Mouse (Mus musculus): ENCODE measurements around the gene Zfp771.

Zfp771 gene

DNA sequence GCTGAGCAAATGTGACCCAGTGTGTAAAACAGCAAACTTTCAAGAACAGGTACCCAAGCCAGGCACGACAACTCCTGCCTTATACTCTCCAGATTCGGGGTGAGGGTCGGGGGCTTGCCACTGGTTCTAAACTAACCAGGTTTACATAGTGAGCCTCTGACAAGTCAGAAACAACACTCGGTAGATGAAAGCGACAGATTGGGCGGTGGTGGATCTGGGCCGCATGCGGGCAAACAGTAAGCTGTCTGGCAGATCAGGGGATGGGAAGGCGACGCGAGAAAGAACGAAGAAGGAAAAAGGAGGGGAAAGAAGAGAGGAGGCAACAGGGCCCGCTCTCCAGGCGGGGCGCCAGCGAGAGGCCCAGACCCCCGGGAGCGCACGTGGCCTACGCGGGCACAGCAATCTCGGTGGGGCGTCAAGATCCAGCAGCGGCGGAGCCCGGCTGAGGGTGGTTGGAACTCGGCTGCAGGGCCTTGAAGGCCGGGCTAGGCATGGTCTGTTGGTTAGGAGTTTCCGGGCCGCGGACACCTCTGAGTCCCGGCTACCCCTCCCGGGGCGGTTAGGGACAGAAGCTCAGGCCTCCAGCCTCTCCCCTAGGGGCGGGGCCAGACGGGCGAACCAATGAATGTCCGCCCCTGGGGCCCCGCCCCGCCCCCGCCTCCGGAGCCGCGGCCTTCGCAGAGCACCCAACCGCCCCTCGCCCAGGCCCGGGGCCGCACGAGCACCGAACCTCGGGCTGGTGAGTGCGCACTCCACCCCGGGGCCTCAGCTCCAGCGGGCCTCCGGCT, at the start of gene Zfp771:
Gene Zfp771, plus strand, starts transcription at position 405 of the 788 bp plus-strand sequence.
- in situ Hi-C loops (cut with MboI) = no loop called here

DNA sequence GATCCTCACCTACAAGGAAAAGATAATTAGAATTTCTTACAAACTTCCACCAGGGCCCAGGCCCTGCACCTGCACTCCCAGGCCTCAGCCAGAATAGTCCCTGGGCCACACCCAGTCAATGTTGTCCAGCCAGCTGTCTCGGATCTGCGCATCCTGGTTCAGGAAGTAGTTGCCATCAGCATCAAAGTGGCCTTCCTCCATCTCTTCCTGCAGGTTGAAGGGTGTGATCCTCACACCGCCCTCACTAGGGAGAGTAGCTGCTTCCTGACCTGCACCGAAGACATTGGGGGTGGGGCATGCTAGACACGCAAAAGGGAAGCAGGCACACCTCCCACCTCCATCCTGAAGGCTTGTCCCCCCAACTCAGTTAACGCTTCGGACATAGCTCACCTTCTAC, 49.4 kb upstream of the Zfp771 start:
- in situ Hi-C loops (cut with MboI) = no loop called here

DNA sequence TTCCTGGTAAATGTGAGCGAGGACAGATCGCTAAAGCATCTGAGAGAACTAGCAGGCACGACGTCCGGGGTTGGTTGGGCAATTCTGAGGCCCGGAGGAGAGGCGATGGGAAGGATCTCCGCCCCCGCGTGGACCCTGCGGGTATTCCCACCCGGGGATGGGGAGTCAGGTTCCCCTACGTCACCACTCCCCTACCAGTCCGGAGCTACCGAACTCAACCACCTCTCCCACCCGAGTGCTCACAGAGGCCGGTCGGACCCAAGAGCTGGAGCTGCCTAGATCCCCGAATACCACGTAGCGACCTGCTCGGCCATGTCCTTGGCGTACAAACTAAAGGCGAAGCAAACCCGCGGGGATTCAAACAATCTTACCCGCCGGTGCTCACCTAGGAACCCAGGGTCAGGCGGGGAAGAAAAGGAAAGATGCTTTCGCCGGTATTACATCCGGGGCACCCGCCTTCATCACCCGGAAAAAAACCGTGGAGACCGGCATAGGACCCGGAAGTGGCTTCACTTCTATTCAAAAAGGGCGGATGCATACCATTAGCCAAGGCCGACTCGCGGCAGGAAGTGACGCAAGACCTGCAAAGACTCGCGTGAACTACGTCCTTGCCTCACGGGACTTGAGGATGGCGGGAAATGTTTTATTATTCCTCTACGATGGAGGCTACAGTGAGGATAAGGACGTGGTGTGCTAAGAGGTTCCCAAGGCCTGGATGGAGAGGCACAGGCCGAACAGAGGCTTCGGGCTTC, 48.4 kb upstream of the Zfp771 start, which contains the start of gene Cd2bp2:
Gene Cd2bp2, minus strand, starts transcription at position 507 of the 752 bp plus-strand sequence.
- in situ Hi-C loops (cut with MboI) = no loop called here

DNA sequence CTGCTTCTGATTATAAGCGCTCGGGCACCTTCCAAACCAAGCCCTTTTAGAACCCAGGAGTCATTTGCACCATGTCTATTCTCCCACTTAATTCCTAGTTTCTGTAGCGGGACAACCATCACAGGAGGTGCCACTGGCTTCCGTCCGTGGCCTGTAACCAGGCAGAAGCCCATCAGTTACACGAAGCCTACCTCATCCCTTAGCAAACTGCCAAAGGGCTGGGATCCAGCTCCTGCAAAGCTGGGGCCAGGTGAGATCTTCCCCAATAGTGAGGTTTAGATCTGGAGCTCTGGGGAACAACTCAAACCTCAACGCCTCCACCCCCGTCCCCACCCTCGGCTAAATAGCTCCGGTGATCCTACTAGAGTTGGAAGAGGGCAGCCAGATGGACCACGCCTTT, 47.6 kb upstream of the Zfp771 start:
- in situ Hi-C loops (cut with MboI) = no loop called here

DNA sequence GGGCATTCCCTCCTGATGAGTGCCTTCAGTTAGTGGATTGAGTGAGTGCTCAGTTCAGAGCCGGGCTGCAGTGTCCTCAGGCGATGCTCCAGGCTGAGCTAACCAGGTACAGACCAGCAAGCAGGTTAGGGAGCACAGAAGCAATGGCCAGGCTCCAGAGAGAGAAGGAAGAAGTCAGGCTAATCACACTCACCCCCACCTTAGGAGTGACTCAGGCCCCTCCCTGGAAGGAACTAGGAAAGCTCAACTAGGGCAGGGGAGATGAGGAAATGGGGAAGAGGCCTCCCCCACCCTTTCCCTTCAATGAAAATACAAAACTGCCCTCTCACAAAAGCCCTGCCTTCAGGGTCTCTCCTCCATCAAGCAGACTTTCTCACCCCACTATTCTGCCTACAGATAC, 37.5 kb upstream of the Zfp771 start:
- in situ Hi-C loops (cut with MboI) = no loop called here

DNA sequence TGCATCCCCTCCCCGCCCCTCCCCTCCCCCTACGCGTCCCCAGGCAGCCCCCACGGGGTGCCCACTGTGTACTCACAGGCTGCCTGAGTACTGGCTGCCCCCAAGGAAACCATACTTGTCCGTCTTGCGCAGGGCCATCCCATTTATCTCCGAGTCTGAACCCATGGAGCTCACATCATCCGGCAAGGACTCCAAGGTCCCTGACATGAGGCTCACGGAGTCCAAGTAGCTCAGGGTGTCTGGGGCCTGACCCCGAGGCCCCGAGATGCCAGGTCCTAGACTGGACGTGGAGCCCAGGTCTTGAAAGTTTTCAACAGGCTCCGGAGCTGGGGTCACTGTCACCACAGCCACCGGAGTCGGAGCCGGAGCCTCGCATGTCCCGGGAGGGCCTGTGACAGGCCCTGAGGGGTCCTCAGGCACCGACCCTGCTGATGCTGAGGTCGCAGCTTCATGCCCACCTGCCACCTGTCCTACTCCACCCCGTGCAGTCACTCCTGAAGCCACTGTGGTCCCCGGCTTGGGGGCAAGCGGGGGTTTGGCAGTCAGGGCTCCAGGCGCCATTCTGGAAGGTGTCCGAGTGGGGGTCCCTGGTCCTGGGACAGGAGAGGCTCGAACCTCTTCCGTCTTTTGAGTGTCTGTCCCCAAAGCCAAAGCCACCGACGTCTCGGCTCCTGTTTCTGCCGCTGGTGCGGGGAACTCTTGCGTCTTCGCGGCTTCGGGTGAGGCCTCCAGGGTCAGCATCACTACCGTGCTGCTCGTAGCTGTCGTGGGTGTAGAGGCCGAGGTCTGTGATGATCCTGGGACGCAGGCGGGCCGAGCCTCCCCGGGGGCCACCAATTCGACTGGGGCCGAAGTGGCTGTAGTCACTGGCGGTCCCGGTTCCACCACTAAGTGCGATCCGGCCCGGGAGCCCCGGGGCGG, 36.4 kb upstream of the Zfp771 start:
- in situ Hi-C loops (cut with MboI) = no loop called here

DNA sequence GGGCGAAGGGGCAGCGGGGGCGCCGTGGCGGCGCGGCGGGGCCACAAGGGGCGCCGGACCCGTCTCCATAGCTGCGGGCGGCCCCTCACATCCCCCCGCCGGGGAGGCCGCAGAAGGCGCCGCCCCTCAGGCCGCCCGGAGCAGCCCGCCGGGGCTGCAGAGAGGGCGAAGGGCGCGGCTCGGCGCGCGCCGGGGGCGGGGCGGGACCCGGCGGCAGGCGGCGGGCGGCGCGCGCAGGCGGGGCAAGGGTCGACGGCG, 35.9 kb upstream of the Zfp771 start, which contains the start of gene Tbc1d10b:
Gene Tbc1d10b, minus strand, starts transcription at position 174 of the 258 bp plus-strand sequence.
- in situ Hi-C loops (cut with MboI) = no loop called here

DNA sequence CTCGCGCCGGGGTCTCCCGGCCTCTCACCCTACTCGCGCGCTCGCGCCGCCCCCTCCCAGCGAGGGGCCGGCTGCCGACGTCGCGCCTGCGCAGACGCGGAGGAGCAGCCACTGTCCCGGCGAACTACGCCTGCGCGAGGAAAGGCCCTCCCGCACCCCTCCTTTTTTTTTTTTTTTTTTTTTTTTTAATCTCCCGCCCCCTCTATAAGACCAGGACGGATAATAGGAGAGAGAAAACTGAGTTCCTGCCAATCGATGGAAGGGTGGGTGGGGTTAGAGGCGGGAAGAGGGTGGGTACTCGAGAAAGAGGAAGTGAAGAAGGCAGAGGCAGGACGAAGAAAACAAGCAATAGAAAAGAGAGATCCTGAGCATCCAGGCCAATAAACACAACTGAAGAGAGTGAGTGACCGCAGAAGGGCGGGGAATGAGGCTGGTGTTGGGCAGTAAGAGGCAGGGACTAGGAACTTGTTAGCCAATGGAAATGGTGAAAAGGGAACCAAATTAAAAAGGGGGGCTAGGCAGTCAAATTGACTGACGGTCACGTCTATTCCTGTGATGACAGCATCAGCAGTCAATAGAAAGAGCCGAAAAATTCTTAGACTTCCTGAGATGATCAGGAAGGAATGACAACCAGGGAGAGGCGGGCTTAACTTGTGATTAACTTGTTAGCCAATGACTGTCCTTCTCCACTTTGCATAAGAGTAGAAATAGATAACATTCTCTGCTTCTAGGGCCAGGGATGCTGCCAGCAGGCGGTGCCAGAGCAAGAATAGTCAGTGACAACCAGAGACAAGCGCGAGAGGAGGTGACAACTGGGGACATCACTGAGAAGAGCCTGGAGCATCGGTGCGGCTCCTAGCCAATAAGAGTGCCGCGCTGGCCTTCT, 35.3 kb upstream of the Zfp771 start, which contains the start of gene Mylpf:
Gene Mylpf, plus strand, starts transcription at position 338 of the 886 bp plus-strand sequence.
- in situ Hi-C loops (cut with MboI) = no loop called here

DNA sequence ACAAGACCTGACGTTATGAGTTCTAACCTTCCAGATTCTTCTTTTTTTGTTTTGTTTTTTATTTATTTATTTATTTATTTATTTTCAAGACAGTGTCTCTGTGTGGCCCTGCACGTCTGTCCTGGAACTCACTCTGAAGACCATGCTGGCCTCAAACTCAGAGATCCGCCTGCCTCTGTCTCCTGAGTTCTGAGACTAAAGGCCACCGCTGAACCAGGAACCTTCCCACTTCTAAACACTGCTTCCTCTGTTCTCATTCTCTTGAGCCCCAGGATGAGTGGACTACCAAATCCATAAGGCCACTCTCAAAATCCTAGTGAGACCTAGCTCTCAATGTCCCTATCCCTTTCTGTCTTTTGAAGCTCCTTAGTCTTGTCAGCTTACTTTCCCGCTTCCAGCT, 34.2 kb upstream of the Zfp771 start:
- in situ Hi-C loops (cut with MboI) = no loop called here

DNA sequence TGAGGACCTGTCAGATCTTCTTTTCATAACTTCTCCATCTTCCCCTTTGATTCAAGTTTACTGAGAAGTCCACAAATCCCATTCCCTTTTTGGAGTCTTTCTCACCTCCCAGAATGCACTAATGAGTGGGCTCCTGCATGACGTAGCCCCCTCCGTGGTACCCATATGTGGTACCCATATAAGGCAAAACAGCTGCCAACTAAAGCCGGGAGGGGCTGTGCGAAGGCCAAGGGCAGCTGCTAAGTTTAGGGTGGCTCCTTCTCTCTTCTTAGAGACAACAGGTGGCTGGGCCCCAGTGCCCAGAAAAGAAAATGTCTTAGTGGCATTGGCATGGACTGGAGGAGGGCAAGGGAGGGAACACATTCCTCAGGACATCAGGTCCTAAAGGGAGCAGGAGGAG, 33.8 kb upstream of the Zfp771 start:
- in situ Hi-C loops (cut with MboI) = no loop called here

DNA sequence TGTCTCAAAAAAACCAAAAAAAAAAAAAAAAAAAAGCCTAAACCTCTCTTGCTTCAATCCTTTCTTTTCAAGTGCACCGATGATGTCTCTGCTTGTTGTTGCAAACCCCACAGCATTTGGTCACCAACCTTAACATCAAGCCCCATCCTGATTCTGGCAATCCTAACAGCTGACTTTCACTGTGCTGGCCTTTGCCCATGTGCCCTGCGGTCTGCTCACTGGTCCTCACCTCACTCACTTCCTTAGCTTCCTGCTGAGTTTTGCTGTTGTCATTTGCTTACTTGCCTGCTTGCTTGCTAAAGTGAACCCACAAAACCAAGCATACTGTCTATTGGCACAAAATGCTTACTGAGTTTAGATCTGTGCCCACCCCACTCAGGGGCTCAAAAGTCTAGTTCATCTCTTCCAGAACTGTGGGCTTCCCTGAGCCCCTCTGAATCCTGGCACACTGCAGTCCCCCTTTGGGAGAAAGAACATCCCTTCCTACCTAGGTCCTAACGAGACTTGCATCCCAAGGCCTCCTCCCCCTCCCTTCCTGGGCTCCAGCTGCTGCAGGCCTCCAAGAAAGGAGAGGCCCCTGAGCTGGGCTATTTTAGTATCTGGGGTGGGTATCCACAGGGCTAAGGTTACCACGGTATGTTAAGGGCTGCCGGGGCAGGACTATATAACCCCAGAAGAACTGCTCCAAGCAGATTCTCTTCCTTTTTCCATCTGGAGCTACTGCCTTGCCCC, 32.9 kb upstream of the Zfp771 start:
- in situ Hi-C loops (cut with MboI) = no loop called here

DNA sequence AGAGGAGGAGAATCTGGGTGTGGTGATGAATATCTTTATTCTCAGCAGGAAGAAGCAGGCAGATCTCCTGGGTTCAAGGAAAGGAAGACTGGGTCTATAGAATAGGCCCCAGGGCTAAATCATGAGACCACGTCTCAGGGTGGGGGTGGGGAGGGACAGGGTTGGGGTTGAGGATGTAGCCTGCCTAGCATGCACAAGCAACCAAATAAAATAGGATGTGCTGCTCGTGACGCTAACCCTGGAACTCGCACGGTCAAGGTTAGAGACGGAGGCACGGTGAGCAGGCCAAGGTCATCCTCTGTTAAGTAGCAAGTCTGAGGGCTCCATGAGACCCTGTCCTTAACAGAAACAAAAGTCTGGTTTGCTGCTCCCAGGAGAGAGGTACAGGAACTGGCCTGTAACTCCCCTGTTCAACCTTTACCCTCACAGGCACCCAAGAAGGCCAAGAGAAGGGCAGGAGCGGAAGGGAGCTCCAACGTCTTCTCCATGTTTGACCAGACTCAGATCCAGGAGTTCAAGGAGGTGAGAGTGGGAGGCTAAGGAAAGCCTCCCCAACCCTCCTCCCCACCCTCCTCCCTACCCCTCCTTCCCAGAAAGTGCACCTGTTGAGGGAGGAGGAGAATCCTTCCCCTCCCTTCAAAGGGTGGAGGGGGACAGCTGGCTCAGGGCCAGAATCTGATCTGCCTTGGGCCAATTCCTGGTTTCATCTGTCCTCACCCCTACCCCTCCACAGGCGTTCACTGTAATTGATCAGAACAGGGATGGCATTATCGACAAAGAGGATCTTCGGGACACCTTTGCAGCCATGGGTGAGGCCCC, 31.4 kb upstream of the Zfp771 start:
- in situ Hi-C loops (cut with MboI) = no loop called here

DNA sequence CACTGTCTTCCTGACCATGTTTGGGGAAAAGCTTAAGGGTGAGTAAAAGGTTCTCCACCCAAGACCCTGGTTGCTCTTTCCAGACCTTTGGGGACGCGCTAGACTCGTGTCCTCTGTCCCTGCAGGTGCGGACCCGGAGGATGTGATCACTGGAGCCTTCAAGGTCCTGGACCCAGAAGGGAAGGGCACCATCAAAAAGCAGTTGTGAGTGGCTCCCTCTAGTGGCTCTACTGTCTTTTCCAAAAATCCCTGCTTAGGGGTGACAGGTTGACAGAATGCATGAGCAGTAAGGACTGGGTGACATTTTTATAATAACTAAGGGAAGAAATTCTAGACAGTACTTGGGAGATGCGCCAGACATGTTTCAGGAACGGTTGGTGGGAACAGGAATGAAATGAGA, 30.6 kb upstream of the Zfp771 start:
- in situ Hi-C loops (cut with MboI) = no loop called here

DNA sequence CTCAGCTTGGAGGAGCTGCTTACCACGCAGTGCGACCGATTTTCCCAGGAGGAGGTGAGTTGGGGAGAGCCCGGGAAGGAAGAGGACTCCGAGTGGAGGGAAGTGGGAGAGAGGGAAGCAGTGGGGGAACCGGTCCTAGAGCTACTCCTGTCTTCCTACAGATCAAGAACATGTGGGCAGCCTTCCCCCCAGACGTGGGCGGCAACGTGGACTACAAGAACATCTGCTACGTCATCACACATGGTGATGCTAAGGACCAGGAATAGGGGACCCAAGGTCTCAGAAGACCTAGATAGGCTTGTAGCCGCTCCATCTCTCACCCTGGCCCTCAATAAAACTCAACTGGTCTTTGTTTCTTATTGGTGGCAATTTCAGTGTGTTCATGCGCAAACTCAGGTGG, 30.1 kb upstream of the Zfp771 start:
- in situ Hi-C loops (cut with MboI) = no loop called here

DNA sequence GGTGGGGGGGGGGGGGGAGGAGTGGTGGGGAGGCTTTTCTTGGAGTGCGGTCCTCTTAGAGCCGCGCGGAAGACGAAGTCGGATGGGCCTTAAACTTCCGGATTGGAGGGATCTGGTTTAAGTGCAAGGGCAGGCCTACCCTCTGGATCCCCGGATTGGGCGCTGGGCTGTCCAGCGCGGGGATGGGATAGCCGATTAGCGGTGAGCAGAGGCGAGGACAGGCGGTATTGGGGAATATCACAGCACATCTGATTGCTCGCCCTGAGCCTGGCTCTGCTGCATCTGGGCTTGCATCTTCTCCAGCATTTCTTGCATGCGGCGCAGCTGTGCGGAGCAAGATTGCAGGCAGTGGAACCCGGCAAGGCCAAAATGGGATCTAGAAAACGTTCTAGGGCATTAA, 29.6 kb upstream of the Zfp771 start:
- in situ Hi-C loops (cut with MboI) = no loop called here

DNA sequence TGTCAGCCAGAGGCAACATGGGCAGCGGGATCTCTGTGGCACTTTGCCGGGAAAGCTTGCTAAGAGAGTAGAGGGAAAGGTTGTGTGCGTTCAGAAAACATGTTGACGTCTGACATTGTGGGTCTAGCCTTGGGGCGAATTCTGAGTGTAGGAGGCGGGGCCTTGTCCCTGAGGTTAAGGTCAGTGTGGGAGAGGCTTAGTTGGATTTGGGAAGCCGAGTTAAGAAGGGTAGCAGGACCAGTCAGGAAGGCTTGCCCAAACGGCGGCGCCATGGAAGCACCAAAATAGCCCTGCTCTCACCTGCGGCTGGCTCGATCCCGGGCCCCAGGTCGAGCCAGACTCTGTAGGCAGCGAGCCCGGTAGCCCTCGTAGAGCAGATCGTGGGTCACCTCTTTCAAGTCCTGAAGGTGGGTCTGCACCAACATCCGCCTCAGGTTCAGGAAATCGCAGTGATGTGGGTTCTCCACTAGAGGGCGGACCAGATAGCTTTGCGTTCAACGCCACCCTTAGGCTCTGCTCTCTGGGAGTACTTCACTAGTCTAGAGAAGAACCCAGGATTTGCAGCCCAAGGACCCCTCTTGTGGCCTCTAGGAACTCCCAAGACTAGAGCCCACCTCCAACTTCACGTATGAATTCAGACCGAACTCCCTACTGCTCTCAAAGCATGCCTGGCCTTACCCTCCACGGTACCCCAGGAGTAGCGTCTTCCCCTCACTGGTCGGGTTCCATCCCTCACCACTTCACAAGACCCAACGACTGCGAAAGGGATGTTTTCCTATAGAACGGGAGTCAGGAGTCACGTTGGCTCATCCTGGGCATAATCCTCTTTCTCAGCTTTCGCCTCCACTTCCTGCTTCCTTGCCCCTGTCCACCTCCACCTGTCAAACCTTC, 28.8 kb upstream of the Zfp771 start:
- in situ Hi-C loops (cut with MboI) = no loop called here

DNA sequence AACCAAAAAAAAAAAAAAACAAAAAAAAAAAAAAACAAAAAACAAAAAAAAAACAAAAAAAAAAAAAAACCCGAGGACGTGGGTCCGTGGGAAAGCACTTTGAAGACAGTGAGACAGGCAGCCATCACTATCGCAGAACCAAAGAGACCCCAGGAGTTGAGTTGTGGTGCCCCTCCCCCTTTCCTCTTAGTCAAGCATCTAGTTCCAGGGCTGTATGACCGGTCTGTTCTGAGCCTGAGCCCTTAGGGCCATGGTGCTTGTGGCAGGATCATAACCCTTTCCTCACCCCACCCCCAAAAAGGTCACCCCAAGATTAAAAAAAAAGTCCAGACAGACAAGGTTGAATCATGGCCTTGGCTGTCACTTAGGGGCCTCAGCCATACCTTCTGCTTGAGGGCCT, 27.8 kb upstream of the Zfp771 start:
- in situ Hi-C loops (cut with MboI) = no loop called here

DNA sequence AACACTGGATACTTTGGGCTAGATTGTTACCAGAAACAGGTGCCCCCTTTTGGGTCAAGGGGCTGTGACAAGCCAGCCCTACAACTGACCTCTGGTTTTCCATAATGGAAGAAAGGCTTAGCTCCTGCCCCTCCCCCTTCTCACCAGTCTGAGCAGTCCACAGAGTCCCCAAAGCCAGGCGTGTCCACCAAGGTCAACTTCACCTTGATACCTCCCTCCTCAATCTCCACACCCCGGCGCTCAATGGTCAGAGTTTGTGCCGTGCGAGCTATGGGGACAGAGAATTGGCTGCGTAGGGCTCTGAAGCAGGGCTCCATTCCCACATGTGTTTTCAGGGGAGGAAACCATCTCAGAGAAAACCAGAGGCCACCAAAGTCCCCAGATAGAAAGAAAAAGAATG, 26.6 kb upstream of the Zfp771 start:
- in situ Hi-C loops (cut with MboI) = no loop called here

Data from mature B cell (primary cell).